Mouse (Mus musculus) myocyte (in vitro differentiated cells): Measurements from ENCODE around the gene Mrs2.

Experiments used
- MYOD1 ChIP-seq, 3 experiments: IDR thresholded peaks; one replicate each; pipeline ENCODE4 v1.6.1; 2011; ENCODE audit warnings: control low read depth in 2 of 3, low read depth in 2 of 3, mild to moderate bottlenecking in 2 of 3, moderate library complexity in 1 of 3; ENCODE audit not compliant: insufficient read length in 2 of 3, control insufficient read depth in 1 of 3
- MYOG ChIP-seq, 3 experiments: IDR thresholded peaks; one replicate each; pipeline ENCODE4 v1.6.1; 2011; ENCODE audit warnings: control low read depth in 2 of 3, low read depth in 2 of 3, mild to moderate bottlenecking in 2 of 3; ENCODE audit not compliant: insufficient read length in 2 of 3, control insufficient read depth in 1 of 3, insufficient read depth in 1 of 3
- POLR2A ChIP-seq: IDR thresholded peaks from one replicate; pipeline ENCODE4 v1.6.1; 2011; ENCODE audit warnings: low read depth, mild to moderate bottlenecking, control low read depth, moderate library complexity; ENCODE audit not compliant: insufficient read length
- POLR2AphosphoS2 ChIP-seq: IDR thresholded peaks from one replicate; pipeline ENCODE4 v1.6.1; 2011; ENCODE audit warnings: low read depth, control low read depth; ENCODE audit not compliant: insufficient read length
- SRF ChIP-seq: IDR thresholded peaks from one replicate; pipeline ENCODE4 v1.6.1; 2011; ENCODE audit warnings: low read depth; ENCODE audit not compliant: control insufficient read depth, insufficient read length
- TCF12 ChIP-seq: IDR thresholded peaks from one replicate; pipeline ENCODE4 v1.6.1; 2011; ENCODE audit warnings: mild to moderate bottlenecking, control low read depth; ENCODE audit not compliant: poor library complexity, insufficient read depth, severe bottlenecking
- TCF3 ChIP-seq: IDR thresholded peaks from one replicate; pipeline ENCODE4 v1.6.1; 2011; ENCODE audit warnings: low read depth, control low read depth; ENCODE audit not compliant: insufficient read length
- USF1 ChIP-seq: IDR thresholded peaks from one replicate; pipeline ENCODE4 v1.6.1; 2011; ENCODE audit warnings: low read depth, mild to moderate bottlenecking, control low read depth, moderate library complexity

DNA sequence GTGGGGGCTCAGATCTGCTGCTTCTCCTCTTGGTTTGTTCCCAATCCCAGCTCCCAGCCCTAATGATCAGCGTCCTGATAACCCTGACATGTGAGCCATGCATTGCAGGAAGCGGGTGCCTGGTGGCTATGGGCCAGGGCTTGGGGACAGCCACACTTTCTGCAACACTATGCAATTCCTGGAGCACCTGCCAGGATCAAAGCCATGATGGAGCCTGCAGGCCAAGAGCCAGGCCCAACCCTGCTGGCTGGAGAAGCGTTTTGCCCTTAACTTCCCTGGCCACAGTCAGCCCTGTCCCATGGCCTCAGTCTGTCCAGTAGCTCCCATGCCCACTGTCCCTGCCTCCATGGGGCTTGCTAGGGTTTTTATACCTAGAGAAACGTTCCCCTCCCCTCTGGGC is 2.2 kb upstream of the Mrs2 start:
- no peak for TF ChIP-seq USF1
- TF ChIP-seq POLR2A, result no peak
- TF ChIP-seq POLR2AphosphoS2, result no peak
- TF ChIP-seq TCF12, result no peak
- TF ChIP-seq MYOD1 (IDR thresholded peaks at IDR 0.05; ENCODE audit: control insufficient read depth in 1 of 3, insufficient read length in 2 of 3, low read depth in 2 of 3), result no peak
- no peak for TF ChIP-seq SRF
- TF ChIP-seq MYOG (IDR thresholded peaks at IDR 0.05; ENCODE audit: control insufficient read depth in 1 of 3, insufficient read depth in 1 of 3, insufficient read length in 2 of 3, low read depth in 2 of 3), result no peak
- no peak for TF ChIP-seq TCF3
